Mouse (Mus musculus) spleen, adult 2 months (tissue): ENCODE measurements around the gene Ctnnd2. TPM values are rescaled to one million over a fixed set of nuclear protein-coding genes. Genes with fewer than 3 reads are reported as not detected.

Source experiments
- DNase-seq, 2 experiments: peaks; one replicate each; pipeline versions ENCODE4 v3.0.0 to v3.0.0-alpha.2; 2012 to 2021; ENCODE audit warnings: low spot score in 2 of 2, low read depth in 1 of 2
- H3K27ac ChIP-seq: fragments of 200-500 bp; 2 replicates; pipeline ENCODE4 v1.5.1; 2012; ENCODE audit warnings: low read length, inconsistent platforms; ENCODE audit not compliant: insufficient read depth
- H3K27me3 ChIP-seq: fragments of 200-500 bp; 2 replicates; pipeline ENCODE4 v1.6.1; 2012; ENCODE audit warnings: mild to moderate bottlenecking, moderate library complexity, low read length, inconsistent platforms; ENCODE audit not compliant: control insufficient read depth, insufficient read depth
- H3K36me3 ChIP-seq: fragments of 200-500 bp; 2 replicates; pipeline ENCODE4 v1.6.1; 2012; ENCODE audit warnings: mild to moderate bottlenecking, low read length, inconsistent platforms; ENCODE audit not compliant: control insufficient read depth, insufficient read depth
- H3K4me1 ChIP-seq: fragments of 200-500 bp; 2 replicates; pipeline ENCODE4 v1.6.1; 2011; ENCODE audit warnings: inconsistent platforms; ENCODE audit not compliant: control insufficient read depth, insufficient read depth, insufficient read length
- H3K4me3 ChIP-seq: fragments of 200-500 bp; 2 replicates; pipeline ENCODE4 v1.5.1; 2011; ENCODE audit warnings: mild to moderate bottlenecking, inconsistent platforms; ENCODE audit not compliant: insufficient read depth, insufficient read length; ENCODE audit errors: extremely low read depth
- CTCF ChIP-seq: fragments of 200-500 bp; IDR thresholded peaks from 2 replicates; pipeline ENCODE4 v1.5.1; 2011; ENCODE audit warnings: mild to moderate bottlenecking, inconsistent platforms; ENCODE audit not compliant: insufficient read depth, insufficient read length, insufficient replicate concordance; ENCODE audit errors: extremely low read depth
- POLR2A ChIP-seq: fragments of 200-500 bp; IDR thresholded peaks from 2 replicates; pipeline ENCODE4 v1.6.1; 2011; ENCODE audit warnings: low read depth, low read length, inconsistent platforms
- WGBS: fragments of 180-500 bp; shearing (Covaris S2); methylation state at CpG from one replicate; pipeline ENCODE4 v1.1.7; 2018; 5-methylcytosine and 5-hydroxymethylcytosine counted together
- polyA plus RNA-seq: library from polyadenylated mRNA; depleted of rRNA; stranded (reverse); fragments of >200 nt; gene quantifications from 2 replicates; pipeline ENCODE4 v1.2.3, GENCODE M21; 2012

Ctnnd2 gene
- polyA plus RNA-seq, 1 experiment, result 1.2 TPM

DNA sequence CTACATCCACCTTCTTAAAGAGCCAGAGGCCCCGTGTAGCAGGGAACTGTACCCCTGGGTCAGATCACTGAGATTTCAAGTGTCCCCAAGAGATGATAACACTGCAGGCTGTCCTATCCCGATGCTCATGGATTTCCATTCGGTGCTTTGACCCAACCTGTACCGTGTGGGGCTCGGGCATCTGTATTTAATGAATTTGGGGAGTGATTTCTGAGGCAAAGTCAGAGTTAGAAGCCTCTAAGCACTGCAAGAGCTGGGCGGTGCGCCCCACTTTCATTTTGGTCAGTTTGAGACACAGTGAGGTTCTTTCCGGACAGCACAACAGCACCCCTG is 834.4 kb downstream of the Ctnnd2 start:
- Histone ChIP-seq H3K27ac (no peak overlapping the region), H3K4me1 (no peaks in the 10 kb centered on the region), H3K4me3 (no peak overlapping the region), H3K36me3 (no peaks in the 10 kb centered on the region), H3K27me3 (no peaks in the 10 kb centered on the region)
- no peak for DNase-seq
- WGBS, result 84% methylated on average over 8 of the region's 8 CpGs
- TF ChIP-seq CTCF (no peak), POLR2A (no peak)

DNA sequence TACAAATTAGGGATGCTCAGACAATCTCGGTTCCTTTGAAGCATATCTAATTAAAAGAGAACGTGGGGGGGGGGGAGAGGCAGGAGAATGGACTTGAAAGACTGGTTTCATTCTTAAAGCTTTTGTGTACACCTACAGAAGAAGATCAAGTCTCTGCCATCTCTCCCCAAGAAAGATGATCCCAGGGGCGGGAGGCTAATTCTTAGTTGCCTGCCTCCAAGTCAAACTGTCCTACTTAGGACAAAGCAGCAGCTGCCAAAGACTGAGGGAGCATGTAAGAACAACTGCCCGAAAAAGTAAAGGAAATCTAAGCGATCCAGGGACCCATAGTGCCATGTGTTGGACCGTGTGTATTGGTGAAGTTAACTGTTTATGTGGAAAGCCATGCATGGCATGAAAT is 836.2 kb downstream of the Ctnnd2 start:
- no peaks in the 10 kb centered on the region for H3K27me3 ChIP-seq
- H3K4me3 ChIP-seq, result no peak overlapping the region
- no peak for TF ChIP-seq CTCF
- no peak for TF ChIP-seq POLR2A
- H3K27ac ChIP-seq, result no peak overlapping the region
- H3K4me1 ChIP-seq, result no peaks in the 10 kb centered on the region
- no peak for DNase-seq
- WGBS, result 77% methylated on average over 6 of the region's 6 CpGs
- H3K36me3 ChIP-seq, result no peaks in the 10 kb centered on the region

DNA sequence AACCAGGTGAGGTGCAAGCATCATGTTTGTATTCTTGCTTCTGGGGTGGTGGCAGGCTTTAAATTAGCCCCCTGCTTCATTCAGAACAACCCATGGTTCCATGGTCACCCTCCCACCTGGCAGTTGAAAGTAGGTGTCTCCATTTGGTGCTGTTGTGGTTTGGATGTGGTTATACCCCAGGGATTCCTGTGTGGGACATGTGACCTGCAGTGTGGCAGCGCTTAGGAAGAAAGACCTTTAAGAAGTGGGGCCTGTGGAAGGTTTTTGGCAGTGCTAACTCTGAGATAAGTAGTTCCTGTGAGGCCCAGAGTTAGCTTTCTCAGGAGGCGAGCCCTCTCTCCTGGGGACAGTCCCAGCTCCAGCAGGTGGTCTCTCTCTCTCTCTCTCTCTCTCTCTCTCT is 848.4 kb downstream of the Ctnnd2 start:
- WGBS, result 28% methylated on average over 2 of the region's 2 CpGs
- Histone ChIP-seq H3K4me1 (no peaks in the 10 kb centered on the region), H3K27me3 (no peaks in the 10 kb centered on the region), H3K27ac (no peak overlapping the region), H3K36me3 (no peaks in the 10 kb centered on the region), H3K4me3 (no peak overlapping the region)
- TF ChIP-seq POLR2A (no peak), CTCF (no peak)
- DNase-seq, result no peak

DNA sequence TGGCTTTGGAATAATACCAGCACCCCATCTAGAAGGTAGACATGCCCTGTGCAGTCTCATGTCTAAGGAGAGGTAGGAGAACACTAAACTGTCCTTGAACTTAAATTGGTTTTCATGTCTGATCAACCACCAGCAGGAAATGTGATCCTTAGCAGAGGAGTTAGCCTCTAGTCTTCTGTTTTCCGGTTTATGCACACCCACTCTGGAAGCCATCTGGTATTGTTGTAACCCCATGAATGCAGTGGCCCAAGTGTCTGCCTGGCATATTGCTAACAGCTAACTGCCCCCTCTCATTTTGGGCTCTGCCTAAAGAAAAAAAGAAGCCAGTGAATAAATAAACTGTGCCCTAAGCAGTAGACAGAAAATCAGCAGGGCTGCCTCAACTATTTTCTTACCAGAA is 849.6 kb downstream of the Ctnnd2 start:
- Histone ChIP-seq H3K27me3 (no peaks in the 10 kb centered on the region), H3K27ac (no peak overlapping the region), H3K4me1 (no peaks in the 10 kb centered on the region), H3K4me3 (no peak overlapping the region), H3K36me3 (no peaks in the 10 kb centered on the region)
- 87% methylated on average over 1 of the region's 1 CpGs for WGBS
- no peak for DNase-seq
- no peak for TF ChIP-seq CTCF
- TF ChIP-seq POLR2A, result no peak

DNA sequence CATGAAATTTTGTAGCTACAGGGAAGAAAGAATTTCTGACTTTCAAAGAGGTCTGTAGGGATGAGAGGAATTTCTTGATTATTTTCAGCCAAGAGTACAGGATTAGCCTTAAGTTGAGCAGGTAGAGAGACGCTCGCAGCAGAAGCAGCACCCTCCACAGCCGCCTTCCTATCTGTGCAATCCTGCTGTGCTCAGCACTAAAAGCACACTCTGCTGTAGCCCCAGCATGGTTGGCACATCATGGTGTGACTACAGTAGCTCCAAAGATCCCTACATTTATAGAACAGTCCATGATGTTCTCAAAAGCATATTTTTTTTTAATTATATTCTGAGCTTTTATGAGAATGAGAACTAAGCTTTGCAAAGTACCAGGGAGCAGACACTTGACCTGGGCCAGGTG is 850.1 kb downstream of the Ctnnd2 start:
- Histone ChIP-seq H3K27me3 (no peaks in the 10 kb centered on the region), H3K4me3 (no peak overlapping the region), H3K4me1 (no peaks in the 10 kb centered on the region), H3K36me3 (no peaks in the 10 kb centered on the region), H3K27ac (no peak overlapping the region)
- no peak for DNase-seq
- WGBS, result 93% methylated on average over 3 of the region's 3 CpGs
- no peak for TF ChIP-seq CTCF

DNA sequence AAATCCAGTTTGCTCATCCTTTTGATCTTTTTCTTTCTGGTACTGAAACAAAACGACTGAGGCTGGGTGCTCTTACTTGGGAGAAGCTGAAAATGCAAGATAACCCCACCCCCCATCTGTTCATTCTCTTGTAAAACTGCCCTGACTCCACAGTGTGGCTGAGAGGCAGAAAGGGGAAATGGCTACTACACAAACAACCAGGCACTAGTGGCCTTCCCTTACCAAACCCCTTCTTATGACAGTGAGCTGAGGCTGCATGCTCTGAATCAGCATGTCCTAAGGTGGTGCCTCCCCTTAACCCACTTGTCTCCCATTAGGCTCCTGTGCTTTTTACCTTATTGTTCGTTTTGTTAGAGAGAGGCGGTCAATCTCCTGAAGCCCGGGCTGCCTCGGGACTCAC is 851.4 kb downstream of the Ctnnd2 start:
- DNase-seq, result no peak
- H3K27ac ChIP-seq, result no peak overlapping the region
- 77% methylated on average over 5 of the region's 5 CpGs for WGBS
- no peaks in the 10 kb centered on the region for H3K36me3 ChIP-seq
- H3K27me3 ChIP-seq, result no peaks in the 10 kb centered on the region
- H3K4me1 ChIP-seq, result no peaks in the 10 kb centered on the region
- no peak for TF ChIP-seq CTCF
- TF ChIP-seq POLR2A, result no peak
- H3K4me3 ChIP-seq, result no peak overlapping the region

DNA sequence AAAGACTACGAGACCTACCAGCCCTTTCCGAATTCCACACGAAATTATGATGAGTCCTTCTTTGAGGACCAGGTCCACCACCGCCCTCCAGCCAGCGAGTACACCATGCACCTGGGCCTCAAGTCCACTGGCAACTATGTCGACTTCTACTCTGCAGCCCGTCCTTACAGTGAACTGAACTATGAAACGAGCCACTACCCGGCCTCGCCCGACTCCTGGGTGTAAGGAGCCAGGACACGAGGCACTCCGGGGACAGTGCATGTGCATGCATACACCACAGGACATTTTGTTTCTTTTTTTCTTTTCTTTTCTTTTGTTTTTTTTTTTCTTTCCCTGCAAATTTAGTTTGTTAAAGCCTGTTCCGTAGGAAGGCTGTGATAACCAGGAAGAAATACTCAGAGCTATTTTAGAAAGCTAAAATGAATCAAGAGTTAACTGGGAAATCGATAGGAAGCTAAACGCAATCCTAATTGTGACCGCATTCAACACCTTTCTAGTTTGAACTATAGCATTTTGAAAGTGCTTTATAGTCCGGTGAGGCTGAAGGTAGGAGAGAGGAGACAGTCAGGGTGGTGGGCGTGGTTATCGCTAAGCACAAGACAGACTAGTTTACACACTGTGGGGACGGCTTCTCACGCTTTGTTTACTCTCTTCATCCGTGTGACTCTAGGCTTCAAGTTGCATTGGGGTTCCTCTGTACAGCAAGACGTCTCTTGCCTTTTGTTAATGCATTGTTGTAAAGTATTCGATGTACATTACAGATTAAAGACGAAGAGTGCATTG is 855.2 kb downstream of the Ctnnd2 start:
- H3K36me3 ChIP-seq, result no peaks in the 10 kb centered on the region
- no peaks in the 10 kb centered on the region for H3K4me1 ChIP-seq
- WGBS, result 92% methylated on average over 26 of the region's 26 CpGs
- H3K27me3 ChIP-seq, result no peaks in the 10 kb centered on the region
- DNase-seq, result no peak
- no peak overlapping the region for H3K4me3 ChIP-seq
- TF ChIP-seq CTCF (no peak), POLR2A (no peak)
- H3K27ac ChIP-seq, result no peak overlapping the region
